Mouse (Mus musculus) liver, embryonic 16.5 days (tissue): ENCODE measurements around the gene Camsap1. TPM values are rescaled to one million over a fixed set of nuclear protein-coding genes. Genes with fewer than 3 reads are reported as not detected.

Experiments used
- ATAC-seq: fragments of 200-750 bp; cut with Nextera tagmentation; 2 replicates; pipeline ENCODE4 v1.8.0; 2017; ENCODE audit warnings: low read depth, mild to moderate bottlenecking, moderate number of reproducible peaks, moderate library complexity
- H3K27ac ChIP-seq: fragments of 300-500 bp; sonication (generic); 2 replicates; pipeline ENCODE4 v1.5.1; 2014; ENCODE audit warnings: mild to moderate bottlenecking, low read length
- H3K27me3 ChIP-seq: fragments of 300-500 bp; sonication (generic); 2 replicates; pipeline ENCODE4 v1.6.1; 2014; ENCODE audit warnings: low read depth, low read length, mixed read lengths; ENCODE audit not compliant: control insufficient read depth, insufficient read depth
- H3K36me3 ChIP-seq: fragments of 300-500 bp; sonication (generic); 2 replicates; pipeline ENCODE4 v1.6.1; 2014; ENCODE audit warnings: mild to moderate bottlenecking; ENCODE audit not compliant: control insufficient read depth, insufficient read depth
- H3K4me1 ChIP-seq: fragments of 300-500 bp; sonication (generic); 2 replicates; pipeline ENCODE4 v1.6.1; 2014; ENCODE audit warnings: low read depth, low read length, mixed read lengths; ENCODE audit not compliant: control insufficient read depth
- H3K4me2 ChIP-seq: fragments of 300-500 bp; sonication (generic); 2 replicates; pipeline ENCODE4 v1.6.1; 2014; ENCODE audit warnings: low read depth, low read length, mixed read lengths
- H3K4me3 ChIP-seq: fragments of 300-500 bp; sonication (generic); 2 replicates; pipeline ENCODE4 v1.5.1; 2014; ENCODE audit warnings: low read depth, mild to moderate bottlenecking, low read length
- H3K9ac ChIP-seq: fragments of 300-500 bp; sonication (generic); 2 replicates; pipeline ENCODE4 v1.6.1; 2014; ENCODE audit warnings: low read depth, low read length
- H3K9me3 ChIP-seq: fragments of 300-500 bp; sonication (generic); replicated peaks from 2 replicates; pipeline ENCODE4 v1.6.1; 2016; ENCODE audit warnings: low read length; ENCODE audit not compliant: control insufficient read depth
- WGBS: fragments of 180-500 bp; shearing (Covaris S2); extraction: QIAGEN DNeasy Blood & Tissue Kit; methylation state at CpG from one replicate; pipeline ENCODE4 v1.1.7; 2014; ENCODE audit not compliant: insufficient replicate concordance; 5-methylcytosine and 5-hydroxymethylcytosine counted together
- polyA plus RNA-seq: library from polyadenylated mRNA; unstranded; fragments of >200 nt; fragmentation: Nextera tagmentation; extraction: Ambion mirVana; gene quantifications from 2 replicates; pipeline ENCODE4 v1.2.1, GENCODE M21; 2015

The Camsap1 gene
- 1.8 and 2.3 TPM in 2 replicates for polyA plus RNA-seq

- Histone ChIP-seq H3K27ac (peak within 1 kb of the TSS; percentile 78), H3K9ac (peak within 1 kb of the TSS; percentile 92), H3K27me3 (no peaks in the 10 kb centered on the region), H3K4me3 (peak within 1 kb of the TSS; percentile 91), H3K36me3 (peaks cover 2% of the 10 kb centered on the region; the same call in 1 of the 2 replicates), H3K4me1 (peaks cover 37% of the 10 kb centered on the region), H3K9me3 (no peaks in the 10 kb centered on the region), H3K4me2 (peak within 1 kb of the TSS; percentile 94)
- WGBS: under 1% methylated on average over 46 of the region's 64 CpGs
- ATAC-seq: peak; percentile 99
These were observed at the start of gene Camsap1 for GRCm38 (mm10) chr2:25983159-25983907. Gene Camsap1, minus strand, starts transcription at chr2:25983282.

DNA sequence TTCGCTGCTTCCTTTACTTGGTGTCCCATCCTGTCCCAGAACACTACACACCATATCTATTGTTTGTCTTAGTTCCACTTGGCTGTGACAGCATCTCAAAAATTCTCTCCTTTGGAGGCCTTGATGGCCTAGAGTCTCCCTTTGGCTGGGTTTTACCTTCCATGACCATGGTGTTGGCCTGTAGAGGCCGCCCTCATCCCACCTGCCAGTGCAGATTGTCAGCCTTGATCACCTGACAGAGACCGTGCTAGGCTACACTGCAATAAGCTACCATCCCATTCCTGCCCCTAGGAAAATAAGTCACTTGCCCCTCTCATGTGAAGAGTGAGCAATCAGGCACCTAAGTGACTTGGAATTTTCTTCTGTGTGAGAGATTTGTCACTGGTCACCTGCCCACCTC is 47.2 kb upstream of the Camsap1 start:
- H3K9me3 ChIP-seq: no peaks in the 10 kb centered on the region
- no peaks in the 10 kb centered on the region for H3K27me3 ChIP-seq
- peaks cover under 1% of the 10 kb centered on the region; the same call in 1 of the 2 replicates for H3K4me1 ChIP-seq
- no peak; the same call in 1 of the 2 replicates for ATAC-seq
- H3K4me2 ChIP-seq: no peak overlapping the region
- no peaks in the 10 kb centered on the region for H3K36me3 ChIP-seq
- WGBS: 44% methylated on average over 3 of the region's 3 CpGs
- no peak overlapping the region for H3K9ac ChIP-seq
- no peak overlapping the region for H3K4me3 ChIP-seq
- no peak overlapping the region for H3K27ac ChIP-seq

GRCm38 (mm10) chr2:26024138-26025075 is 41.3 kb upstream of the Camsap1 start:
- Histone ChIP-seq H3K4me3 (no peak overlapping the region), H3K9ac (0 out of 2 replicates have a peak overlapping the region, but pooled peaks have one; percentile 20), H3K36me3 (no peaks in the 10 kb centered on the region), H3K4me2 (no peak overlapping the region), H3K9me3 (no peaks in the 10 kb centered on the region), H3K27me3 (no peaks in the 10 kb centered on the region), H3K27ac (peak overlapping the region; percentile 58; the same call in 1 of the 2 replicates), H3K4me1 (peaks cover 22% of the 10 kb centered on the region)
- no peak for ATAC-seq
- 32% methylated on average over 4 of the region's 4 CpGs for WGBS

- peaks cover 25% of the 10 kb centered on the region for H3K4me1 ChIP-seq
- WGBS: 70% methylated on average over 1 of the region's 1 CpGs
- H3K36me3 ChIP-seq: 0 out of 2 replicates have a peak, but pooled peaks cover 2% of the 10 kb centered on the region
- no peak for ATAC-seq
- no peaks in the 10 kb centered on the region for H3K27me3 ChIP-seq
- peak overlapping the region; percentile 29; the same call in 1 of the 2 replicates for H3K9ac ChIP-seq
- H3K27ac ChIP-seq: peak overlapping the region; percentile 26
- no peaks in the 10 kb centered on the region for H3K9me3 ChIP-seq
- no peak overlapping the region for H3K4me2 ChIP-seq
- H3K4me3 ChIP-seq: no peak overlapping the region
These were observed 39.5 kb upstream of the Camsap1 start for GRCm38 (mm10) chr2:26022626-26023025.

- 0 out of 2 replicates have a peak, but pooled peaks cover 2% of the 10 kb centered on the region for H3K36me3 ChIP-seq
- no peak for ATAC-seq
- H3K4me2 ChIP-seq: peak overlapping the region; percentile 93
- H3K4me3 ChIP-seq: peak overlapping the region; percentile 82
- WGBS: 81% methylated on average over 8 of the region's 8 CpGs
- peaks cover 29% of the 10 kb centered on the region for H3K4me1 ChIP-seq
- no peaks in the 10 kb centered on the region for H3K9me3 ChIP-seq
- no peaks in the 10 kb centered on the region for H3K27me3 ChIP-seq
- peak overlapping the region; percentile 98 for H3K27ac ChIP-seq
- H3K9ac ChIP-seq: peak overlapping the region; percentile 93
These were observed 39.1 kb upstream of the Camsap1 start for GRCm38 (mm10) chr2:26022258-26022565.

DNA sequence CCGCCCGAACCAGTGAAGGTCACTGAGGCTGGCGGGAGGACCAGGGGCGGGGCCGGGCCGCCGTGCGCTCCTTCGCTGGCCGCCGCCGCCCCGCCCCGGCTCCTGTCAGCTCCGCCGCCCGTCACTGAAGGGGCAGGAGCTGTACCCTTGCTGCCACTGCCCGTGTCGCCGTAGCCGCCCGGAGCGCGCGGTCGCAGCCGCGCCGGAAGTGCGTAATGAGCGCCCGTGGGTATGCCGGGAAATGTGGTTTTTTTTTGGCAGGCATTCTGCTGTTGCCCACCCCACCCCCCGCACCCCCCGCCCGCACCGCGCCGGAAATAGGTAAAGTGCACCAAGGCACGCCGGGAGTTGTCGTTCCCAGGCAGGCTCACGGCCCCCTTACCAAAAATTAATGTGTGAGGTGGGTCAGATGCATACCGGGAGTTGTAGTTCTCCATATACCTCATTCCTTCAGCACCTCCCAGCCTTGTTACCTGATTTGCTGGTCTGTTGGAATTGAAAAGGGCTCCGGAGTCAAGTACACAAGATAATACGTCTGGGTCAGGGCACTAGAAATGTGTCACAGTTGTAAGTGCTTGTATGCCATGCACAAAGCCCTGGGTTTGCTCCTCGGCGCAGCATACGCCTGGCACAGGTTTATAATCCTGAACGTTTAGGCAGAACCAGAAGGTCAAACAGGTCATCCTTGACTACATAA is 38.6 kb upstream of the Camsap1 start, which contains the start of gene Ubac1:
Gene Ubac1 (minus strand): TSS at position 187 of the 697 bp plus-strand sequence.
- H3K27ac ChIP-seq: peak within 1 kb of the TSS; percentile 98
- peak within 1 kb of the TSS; percentile 93 for H3K9ac ChIP-seq
- WGBS: 6% methylated on average over 50 of the region's 50 CpGs
- H3K27me3 ChIP-seq: no peaks in the 10 kb centered on the region
- no peaks in the 10 kb centered on the region for H3K9me3 ChIP-seq
- peak within 1 kb of the TSS; percentile 93 for H3K4me2 ChIP-seq
- ATAC-seq: peak; percentile 90
- H3K4me1 ChIP-seq: peaks cover 34% of the 10 kb centered on the region
- peaks cover 6% of the 10 kb centered on the region; the same call in 1 of the 2 replicates for H3K36me3 ChIP-seq
- H3K4me3 ChIP-seq: peak within 1 kb of the TSS; percentile 82

DNA sequence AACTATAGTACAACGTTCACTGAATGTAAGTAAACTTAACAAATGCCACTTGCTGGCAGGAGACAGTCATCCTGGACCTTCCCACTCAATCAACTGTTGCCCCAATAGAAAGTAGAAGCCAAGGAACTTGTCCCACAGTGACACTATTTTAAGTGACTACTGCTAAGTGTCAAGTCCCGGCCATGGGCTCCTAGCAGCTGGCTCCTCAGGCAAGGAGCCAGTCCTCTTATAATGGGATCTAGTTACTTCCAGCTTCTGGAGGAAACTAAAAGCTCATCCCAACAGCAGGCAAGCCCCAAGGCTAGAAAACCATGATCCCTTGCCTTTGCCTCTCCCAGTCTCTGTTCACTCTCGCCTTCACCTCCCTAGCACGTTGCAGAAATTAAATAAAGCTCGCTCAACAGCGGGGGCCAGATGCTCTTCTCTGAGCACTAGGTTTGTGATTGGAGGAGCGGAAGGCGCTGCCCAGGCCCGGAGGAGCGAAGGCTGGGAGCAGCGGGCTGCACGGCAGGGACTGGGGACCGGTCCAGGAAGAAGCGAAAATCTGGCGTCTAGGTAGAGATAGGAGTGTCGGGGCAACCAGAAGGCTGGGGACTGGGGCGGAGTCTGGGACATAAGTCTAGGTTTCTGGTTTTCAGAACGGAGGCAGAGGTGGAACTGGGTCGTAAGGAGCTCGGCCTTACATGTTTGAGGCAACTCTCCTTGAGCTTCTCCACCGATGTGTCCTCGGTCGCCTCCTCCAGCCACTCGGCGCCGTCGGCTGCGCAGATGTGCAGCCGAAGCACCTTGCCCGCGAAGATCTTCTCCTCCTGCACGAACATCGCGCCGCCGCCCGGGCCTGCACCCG is 37.9 kb upstream of the Camsap1 start:
- WGBS: under 1% methylated on average over 38 of the region's 38 CpGs
- peak; percentile 43 for ATAC-seq
- peaks cover 42% of the 10 kb centered on the region for H3K4me1 ChIP-seq

DNA sequence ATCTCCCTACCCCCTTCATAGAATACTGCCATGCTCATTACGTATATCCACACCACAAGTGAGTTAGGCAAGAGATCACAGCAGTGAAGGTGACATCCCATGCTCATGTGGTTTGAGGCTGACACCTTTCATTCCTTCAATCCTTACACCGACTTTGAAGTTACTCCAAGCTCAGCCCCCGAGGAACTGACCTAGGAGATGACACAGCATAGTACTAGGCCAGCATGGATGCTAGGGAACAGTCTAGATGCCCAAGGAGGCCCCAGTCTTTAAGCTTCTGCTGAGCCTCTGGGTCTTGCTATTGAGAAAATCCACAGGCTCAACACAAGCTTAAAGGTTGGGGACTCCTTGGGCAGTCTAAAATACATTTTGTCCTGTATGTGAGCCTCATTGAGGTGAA is 36.8 kb upstream of the Camsap1 start:
- 30% methylated on average over 3 of the region's 3 CpGs for WGBS
- Histone ChIP-seq H3K9ac (peak overlapping the region; percentile 93), H3K27ac (peak overlapping the region; percentile 98), H3K36me3 (peaks cover 18% of the 10 kb centered on the region), H3K4me2 (peak overlapping the region; percentile 93), H3K4me3 (peak overlapping the region; percentile 82), H3K4me1 (peaks cover 52% of the 10 kb centered on the region), H3K27me3 (no peaks in the 10 kb centered on the region), H3K9me3 (no peaks in the 10 kb centered on the region)
- 0 out of 2 replicates have a peak, but pooled peaks have one; percentile 14 for ATAC-seq

More for the DNA sequence above, 37.9 kb upstream of the Camsap1 start:
- Histone ChIP-seq H3K4me2 (peak overlapping the region; percentile 93), H3K4me3 (peak overlapping the region; percentile 82), H3K9me3 (no peaks in the 10 kb centered on the region), H3K27me3 (no peaks in the 10 kb centered on the region), H3K36me3 (peaks cover 9% of the 10 kb centered on the region), H3K9ac (peak overlapping the region; percentile 93), H3K27ac (peak overlapping the region; percentile 98)
